Mouse (Mus musculus) gastrocnemius, adult 8-10 months (tissue): Measurements from ENCODE around the gene Clec14a. TPM values are rescaled to one million over a fixed set of nuclear protein-coding genes. Genes with fewer than 3 reads are reported as not detected.
A peak's percentile ranks its signal among the peaks of the same experiment; 100 is the strongest.
"Not testable (repeated sequence)": the region's sequence is repeated elsewhere in the genome, so short reads cannot be mapped to it uniquely, and the experiment has no call there.

Experiments
- DNase-seq, 2 experiments: peaks; one replicate each; pipeline ENCODE4 v3.0.0; 2022; ENCODE audit warnings: low spot score in 2 of 2
- total RNA-seq, 4 experiments: library from RNA; stranded (reverse); gene quantifications; 2 replicates each; pipeline ENCODE4 v1.2.4; 2022

The Clec14a gene
- total RNA-seq: 1 to 10 TPM; 3.4 to 4.5 (median 4.0) TPM

DNA sequence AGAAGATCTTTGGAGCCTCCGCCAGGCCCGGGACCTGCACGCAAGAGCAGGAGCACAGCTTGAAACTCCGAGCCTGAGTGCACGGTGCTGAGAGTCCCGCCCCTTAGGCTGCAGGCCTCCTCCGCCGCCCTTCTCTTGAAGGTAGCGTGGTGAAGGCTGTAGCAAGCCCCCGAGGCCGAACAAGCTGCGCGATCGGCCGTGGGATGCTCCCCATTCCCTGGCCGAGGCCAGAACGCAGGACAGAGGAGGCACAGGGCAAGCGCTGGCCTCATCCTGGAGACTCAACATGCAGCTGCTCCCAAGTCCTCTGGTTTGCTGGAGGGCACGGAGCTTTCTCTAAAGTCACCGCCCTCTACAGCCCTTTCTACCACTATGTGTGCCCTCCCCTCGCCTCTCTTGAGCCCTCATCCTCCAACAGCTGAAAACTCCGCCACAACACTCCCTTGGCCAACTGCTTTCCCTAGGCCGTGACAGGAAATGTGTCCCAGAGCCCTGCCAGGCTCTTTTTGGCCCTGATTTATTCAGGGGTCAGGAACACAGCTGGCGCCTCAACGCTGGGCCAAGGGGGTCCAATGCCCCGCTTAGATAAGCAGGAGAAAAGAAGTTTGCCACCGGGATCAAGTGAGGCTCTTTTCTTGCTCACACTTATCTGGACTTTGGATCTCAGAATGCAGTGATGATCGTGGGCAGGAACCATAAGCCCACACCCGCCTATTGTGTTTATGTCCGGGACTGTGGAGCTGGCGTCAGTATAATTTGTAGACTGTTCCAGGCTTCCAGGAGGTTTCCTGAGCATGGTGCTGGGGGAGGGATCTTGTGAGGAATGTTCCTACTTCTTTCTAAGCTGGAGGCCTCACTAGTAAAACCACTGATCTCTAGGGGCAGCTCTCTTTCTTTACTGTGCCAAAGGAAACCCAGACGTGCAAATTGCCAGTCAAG is at the start of gene Clec14a:
Gene Clec14a (minus strand): TSS at position 728 of the 939 bp plus-strand sequence.
- peak; percentile 7 to 13 for DNase-seq

DNA sequence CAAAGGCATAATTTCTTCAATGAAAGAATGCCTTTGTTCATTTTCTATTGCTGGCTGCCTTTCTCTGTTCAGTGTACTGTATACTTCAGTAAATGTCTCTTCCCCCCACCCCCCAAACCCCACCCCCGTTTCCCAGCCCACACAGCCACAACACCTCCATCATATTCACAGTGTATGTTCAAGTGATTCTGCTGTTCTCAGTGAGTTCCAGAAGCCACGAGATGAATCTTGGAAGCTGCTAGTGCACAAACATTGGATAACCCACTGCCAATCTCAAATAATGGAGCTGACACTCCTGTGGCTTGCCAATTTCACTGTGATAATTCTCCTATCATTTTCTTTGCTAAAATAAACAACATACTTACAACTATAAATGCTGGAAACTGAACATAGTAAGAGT is 38.7 kb upstream of the Clec14a start:
- DNase-seq: no peak

DNA sequence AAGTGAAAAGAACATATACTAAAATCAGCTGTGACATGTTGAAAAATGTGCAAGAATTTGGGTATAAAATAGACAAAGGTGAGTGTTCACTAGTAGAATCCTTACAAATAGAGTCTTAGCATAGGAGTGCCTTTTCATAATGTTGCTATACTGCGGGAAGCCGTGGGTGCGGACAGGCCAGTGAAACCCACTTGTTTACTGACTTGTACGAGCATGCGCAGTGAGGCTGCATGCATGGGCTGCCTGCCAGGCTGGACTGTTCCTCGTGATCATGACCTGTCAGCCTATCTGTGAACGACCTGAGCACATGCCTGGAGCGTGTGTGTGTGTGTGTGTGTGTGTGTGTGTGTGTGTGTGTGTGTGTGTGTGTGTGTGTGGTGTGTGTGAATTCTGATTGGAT is 37.3 kb upstream of the Clec14a start:
- not testable (repeated sequence) for DNase-seq

DNA sequence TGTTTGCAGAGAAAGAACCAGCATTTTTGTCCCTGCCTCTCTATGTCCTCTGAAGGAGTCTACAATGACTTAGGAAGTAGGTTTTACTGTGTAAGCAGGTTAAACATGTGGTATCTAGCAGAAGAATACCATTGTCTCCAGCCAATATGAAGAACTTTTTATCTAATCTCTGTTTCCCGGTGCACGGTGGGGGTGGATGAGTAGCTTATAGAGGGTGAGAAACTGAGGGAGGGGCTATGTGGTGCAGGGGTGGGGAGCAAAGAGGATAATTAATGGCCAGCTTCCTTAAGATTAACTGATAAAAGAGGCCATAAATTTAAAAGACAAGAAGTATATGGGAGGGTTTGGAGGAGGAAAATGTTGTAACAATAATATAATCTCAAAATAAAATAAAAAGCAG is 36.5 kb upstream of the Clec14a start:
- no peak for DNase-seq

DNA sequence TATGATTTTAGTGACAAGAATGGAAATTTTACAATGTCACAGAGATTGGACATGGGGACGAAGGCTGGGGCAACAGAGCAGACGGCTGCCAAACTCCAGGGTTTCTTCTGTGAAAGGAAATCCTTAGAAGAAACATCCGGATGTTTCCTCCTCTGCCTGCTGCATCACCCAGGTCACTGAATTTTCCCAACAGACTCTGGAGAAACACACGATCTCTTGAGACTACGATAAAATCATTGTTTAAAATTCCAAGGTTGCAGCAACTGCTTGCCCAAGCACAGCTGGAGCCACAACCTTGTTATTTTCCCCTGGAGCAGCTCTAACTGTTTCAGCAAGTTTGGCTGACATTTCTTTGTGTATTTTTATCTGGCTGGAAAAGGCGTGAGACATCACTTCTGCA is 27.9 kb upstream of the Clec14a start:
- DNase-seq: peak in 1 of 2 experiments; percentile 3

DNA sequence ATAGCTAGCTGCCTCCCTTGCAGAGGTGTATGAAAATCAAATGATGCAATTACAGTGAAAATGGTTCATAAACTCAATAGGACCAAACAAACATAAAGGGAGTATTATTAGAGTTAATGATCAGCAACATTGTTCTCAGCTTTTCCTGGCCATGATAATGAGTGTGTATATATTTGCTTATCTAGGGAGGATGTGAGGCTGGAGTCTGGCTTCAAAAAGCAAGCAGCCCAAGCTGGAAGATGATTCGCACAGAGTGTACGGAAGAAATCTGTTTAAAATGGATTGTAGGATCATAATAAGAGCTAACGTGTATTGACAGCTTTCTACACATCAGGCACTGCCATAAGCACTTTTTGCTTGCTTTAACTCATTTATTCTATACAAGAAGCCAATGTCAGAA is 16.8 kb upstream of the Clec14a start:
- no peak for DNase-seq

DNA sequence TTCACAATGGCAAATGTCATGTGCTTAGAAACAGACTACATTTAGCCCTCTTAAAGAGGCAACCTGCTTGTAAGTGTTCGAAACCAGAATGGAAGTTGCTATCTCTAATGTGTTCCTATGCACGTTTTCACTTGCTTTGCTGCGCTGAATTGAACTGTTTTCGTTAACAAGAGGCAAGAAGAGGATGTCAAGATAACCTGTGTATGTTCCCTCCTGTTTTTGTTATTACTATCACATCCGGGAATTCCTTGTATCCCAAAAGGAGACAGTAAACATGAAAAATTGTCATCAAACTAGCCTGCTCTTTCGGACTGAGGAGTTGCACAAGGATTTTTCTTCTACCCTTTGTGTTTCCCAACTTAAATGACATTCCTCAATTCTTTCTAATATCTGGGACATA is 1.4 kb upstream of the Clec14a start:
- DNase-seq: no peak

DNA sequence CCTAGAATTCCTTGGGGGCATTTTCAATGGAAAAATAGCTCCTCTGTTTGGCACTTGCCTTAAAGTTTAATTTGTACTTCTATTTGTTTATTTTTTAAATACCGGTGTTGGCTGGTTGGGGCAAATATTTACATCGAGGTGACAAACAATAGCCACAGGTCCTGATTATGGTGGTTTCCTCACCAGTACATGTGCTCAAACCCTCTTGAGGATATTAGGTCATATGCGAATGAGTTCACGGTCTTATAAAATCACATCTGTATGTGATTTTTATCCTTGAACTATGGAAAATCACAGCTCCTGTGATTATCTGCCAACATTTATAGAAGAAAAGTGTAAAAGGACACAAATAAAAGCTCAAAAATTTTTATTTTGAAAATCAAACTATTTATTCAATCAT is 415 bp upstream of the Clec14a start:
- no peak for DNase-seq

DNA sequence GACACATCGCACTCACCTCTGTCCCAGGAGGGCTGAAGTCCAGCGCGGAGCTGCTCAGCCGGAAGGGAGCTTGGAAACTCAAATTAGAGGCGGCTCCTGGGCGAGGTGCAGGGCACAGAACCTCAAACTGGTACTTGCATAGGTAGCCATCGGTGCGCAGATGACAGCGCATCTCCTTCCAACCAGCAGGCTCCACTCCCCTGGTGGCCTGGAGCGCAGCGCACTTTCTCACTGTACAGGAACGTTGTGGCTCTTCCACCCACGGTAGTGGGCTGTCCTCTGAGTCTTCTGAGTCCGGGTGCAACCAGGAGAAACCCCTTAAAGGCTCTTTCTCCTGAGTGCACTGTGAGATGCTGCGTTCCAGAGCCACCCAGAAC is 916 bp downstream of the Clec14a start:
- DNase-seq: peak in 1 of 2 experiments; percentile 2

DNA sequence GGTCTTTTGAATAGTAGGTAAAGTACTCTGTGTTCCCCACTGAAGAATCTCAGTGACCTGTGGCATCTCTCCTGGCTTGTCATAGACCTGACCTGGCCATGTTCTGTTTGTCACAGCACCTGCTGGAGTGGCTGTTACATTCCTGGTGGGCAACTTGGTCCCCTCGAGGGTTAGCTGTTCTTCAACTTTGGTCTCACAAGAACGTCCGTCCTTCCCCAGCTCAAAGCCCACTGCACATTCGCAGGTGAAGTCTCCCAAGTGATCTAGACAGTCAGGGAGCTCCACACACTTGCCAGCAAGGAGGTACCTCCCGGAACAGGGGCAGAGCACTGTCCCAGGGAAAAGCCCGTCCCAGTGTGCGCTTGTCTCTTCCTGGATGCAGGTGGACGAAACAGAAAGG is 1.3 kb downstream of the Clec14a start:
- DNase-seq: no peak

DNA sequence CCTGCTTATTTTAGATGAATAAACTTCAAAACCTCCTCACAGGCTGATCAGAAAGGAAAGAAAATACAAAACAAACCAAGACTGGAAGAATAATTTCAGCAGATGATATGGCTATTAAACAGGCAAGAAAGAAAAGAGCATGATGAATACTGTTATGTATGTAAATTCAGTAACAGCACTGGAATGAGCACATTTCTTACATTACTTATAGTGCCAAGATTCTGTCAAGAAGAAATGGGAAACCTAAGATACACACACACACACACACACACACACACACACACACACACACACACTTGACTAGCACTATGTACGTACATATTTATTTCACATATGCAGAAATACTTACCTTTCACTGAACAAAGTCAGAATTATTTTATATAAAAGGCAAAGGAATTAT is 17.2 kb downstream of the Clec14a start:
- no peak for DNase-seq

DNA sequence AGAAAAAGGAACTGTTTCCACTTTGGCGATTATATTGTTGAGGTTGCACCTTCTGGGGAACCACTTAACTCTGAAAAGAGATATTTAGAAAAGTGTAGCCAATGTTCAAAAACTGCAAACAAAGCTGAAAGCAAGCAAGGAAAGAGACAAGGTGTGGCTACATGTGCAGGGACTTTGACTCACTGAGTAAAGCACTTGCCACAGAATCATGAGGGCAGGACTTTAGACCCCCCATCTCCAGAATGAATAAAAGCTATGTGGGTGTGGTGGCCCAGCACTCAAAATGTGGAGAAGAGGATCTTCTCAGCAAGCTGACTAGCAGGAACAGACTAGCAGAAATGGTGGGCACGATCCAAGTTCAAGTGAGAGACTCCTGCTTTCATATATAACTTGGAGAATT is 36.6 kb downstream of the Clec14a start:
- no peak for DNase-seq

DNA sequence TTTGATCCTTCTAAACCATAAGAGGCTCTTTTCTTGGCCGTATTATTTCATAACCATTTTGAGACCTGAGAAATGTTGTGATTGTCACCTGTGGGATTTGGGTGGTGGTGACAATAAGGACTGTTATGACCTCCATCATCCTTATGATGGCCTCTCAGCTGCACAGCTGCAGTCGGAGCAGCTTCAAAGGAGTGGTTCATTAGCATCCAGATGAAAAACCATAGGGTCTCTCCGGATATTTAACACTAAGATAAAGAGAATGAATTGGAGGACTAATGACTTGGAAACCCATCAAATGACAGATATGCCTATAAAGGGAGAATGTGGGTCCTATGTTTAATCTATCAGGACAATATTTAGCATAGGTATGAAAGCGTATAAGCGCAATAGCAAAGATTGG is 43.4 kb downstream of the Clec14a start:
- DNase-seq: no peak

DNA sequence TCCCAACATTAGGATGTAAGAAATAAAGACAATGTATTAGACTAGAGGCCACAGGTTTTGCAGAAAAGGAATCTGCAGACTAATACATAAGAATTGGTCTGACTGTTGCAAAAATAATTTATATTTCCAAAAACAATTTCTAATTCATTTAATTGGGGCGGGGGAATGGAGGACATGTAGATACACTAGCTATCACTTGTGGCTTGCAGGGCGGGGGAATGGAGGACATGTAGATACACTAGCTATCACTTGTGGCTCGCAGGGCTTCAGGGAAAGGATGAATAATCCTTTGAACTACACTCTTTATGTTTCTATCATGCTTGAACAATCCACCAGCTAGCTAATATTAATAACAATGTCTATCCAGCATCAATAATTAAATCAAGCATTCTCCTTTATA is 50.0 kb downstream of the Clec14a start:
- no peak for DNase-seq

DNA sequence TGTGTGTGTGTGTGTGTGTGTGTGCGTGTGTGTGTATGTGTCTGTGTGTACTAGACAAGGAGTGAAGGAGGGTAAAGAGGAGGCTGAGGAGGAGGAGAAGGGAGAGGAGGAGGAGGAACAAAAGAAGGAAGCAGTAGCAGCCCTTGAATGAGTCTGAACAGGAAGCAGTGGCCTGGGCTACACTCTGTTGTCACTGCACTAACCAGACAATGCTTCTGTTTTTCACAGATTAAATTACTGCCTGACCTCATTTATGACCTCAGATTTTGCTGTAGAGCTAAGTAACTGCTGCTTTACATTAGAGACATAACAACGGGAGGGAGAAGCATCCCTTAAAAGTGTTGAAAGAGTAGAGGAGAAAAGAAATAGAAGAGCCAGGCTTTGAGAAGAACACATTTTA is 52.9 kb downstream of the Clec14a start:
- DNase-seq: no peak

Other genes with a start within 250 kb of the Clec14a start
- gene Sstr1, start 57.5 kb downstream of the Clec14a start, total RNA-seq: under 1 TPM in 3 of 4 experiments, not detected in 1; 0.12 to 0.27 (median 0.13) TPM